Mouse (Mus musculus) mammary gland, adult 2 months (tissue): ENCODE data around the gene Anapc1. TPM values are rescaled to one million over a fixed set of nuclear protein-coding genes. Genes with fewer than 3 reads are reported as not detected.

ENCODE experiments used
- polyA plus RNA-seq: library from polyadenylated mRNA; depleted of rRNA; stranded (reverse); fragments of >200 nt; gene quantifications from 2 replicates; pipeline ENCODE4 v1.2.3, GENCODE M21; 2012; ENCODE audit warnings: low replicate concordance; rRNA removed

Anapc1 gene
- 38.1 and 62.6 TPM in 2 replicates for polyA plus RNA-seq

DNA sequence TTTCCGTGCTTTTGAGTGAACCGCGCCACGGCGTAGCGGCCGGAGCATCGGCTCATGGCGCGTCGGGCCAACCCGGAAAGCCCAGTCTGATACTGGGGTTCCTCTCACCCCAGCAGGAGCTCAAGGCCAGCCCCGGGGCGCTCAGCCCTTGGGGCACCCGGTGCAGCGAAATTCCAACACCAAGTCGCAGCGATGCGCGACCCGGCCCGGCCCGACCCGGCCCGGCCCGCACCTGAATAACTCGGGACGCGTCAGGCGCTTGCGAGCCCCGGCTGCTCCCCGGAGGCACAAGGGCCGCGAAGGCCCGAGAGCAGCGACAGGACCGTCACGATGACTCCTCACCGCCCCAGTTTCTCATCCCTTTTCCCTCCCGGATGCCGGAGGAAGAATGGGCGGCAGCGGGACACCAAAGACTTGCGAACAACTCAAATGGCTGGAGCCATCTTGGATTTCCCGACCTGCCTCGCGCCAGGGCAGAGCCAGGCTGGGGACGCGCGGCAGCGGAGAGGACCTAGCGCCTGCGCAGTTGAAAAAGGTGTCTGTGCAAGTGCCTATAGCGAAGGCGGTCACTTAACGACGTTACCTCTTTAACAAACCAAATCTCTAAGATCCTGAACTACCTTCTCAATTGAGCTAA, at the start of gene Anapc1:
TSS of gene Anapc1 (minus strand) at position 471 of the 637 bp plus-strand sequence.

DNA sequence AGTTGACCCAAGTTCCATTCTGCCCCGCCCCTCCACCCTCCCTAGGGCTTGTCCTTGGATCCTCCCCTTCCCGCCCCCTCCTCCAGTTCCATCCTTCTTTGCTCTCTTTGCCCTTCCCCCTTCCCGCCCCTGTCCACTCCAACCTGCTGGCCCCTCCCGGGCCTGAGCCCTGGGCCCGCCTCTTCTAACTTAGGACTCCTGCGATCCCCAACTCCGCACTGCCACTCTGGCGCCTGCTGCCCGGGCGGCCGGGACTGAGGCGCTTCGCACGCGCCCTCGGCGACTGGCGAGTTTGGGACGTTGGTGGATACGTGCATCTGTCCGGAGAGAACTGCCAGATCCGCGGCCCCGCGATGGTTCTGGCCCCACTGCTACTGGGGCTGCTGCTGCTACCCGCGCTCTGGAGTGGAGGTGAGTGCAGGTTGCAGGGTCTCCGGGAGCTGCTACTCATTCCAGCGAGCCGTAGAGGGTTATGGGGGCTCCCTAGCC, 11.5 kb upstream of the Anapc1 start, which contains the start of gene Mertk:
TSS of gene Mertk (plus strand) at position 264 of the 489 bp plus-strand sequence.

DNA sequence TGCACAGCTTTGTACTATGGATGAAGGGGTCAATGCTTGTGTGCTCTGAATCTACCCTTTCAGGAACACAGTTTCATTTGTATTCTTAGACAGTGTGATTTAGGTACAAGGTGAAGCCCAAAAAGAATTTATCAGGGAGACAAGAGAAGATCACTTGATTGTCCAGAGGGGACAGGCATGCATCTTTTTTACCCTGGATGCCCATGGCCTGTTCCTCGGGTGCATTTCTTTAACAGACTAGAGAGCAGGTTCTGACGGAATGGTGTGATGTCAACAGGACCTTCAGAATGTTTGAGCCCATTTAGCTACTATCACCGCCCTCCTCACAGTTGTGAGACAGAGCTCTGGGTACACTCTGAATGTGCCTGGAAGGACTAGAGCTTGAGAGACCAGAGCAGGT, 96.3 kb downstream of the Anapc1 start, which contains the start of gene Spdye4c:
TSS of gene Spdye4c (plus strand) at position 301 of the 400 bp plus-strand sequence.

Other genes starting within 250 kb of the Anapc1 start
- not detected in 2 replicates for gene Spdye4c, start 96.2 kb downstream of the Anapc1 start, polyA plus RNA-seq
- gene Mertk, start 11.6 kb upstream of the Anapc1 start, polyA plus RNA-seq = 2.4 and 3.9 TPM in 2 replicates
- gene Tmem87b, start 130.7 kb upstream of the Anapc1 start, polyA plus RNA-seq = 10.3 and 22.4 TPM in 2 replicates
- 10.5 and 15.0 TPM in 2 replicates for gene Fbln7, start 175.6 kb upstream of the Anapc1 start, polyA plus RNA-seq